Mouse (Mus musculus): ENCODE data around the gene Olfr859. TPM values are rescaled to one million over a fixed set of nuclear protein-coding genes. Genes with fewer than 3 reads are reported as not detected.
"Not testable (repeated sequence)": the region's sequence is repeated elsewhere in the genome, so short reads cannot be mapped to it uniquely, and the experiment has no call there.

Gene Olfr859
- polyA plus RNA-seq (2014; fragmentation: Nextera tagmentation; extraction: Ambion mirVana) = not detected in 2 replicates

DNA sequence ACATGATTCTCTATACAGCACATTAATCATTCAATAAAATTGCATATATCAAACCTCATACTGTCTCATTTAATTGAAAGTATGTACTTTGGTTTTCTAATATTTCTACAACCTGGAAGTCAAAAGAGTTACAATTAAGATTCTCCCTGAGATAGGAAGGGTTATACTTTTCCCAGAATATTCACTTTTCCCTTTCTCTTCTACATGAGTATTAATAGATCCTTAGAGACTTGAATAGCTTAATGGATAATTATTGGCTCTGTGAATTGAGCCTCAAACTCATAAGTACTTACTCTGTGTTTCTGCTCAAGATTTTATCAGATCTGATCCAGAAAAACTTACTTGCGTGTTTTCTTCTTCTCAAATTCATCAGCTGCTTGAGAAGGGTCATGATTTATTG is at the start of gene Olfr859:
Gene Olfr859 (plus strand): TSS at position 301 of the 400 bp plus-strand sequence.
- H3K9ac ChIP-seq (ENCODE audit: low read length); H3K4me2 ChIP-seq (ENCODE audit: low read depth, low read length, severe bottlenecking); H3K4me3 ChIP-seq (ENCODE audit: low read depth, low read length); H3K27ac ChIP-seq (ENCODE audit: low read depth, low read length); H3K9me3 ChIP-seq (ENCODE audit: control insufficient read depth, low read length); H3K27me3 ChIP-seq (ENCODE audit: control insufficient read depth, insufficient read depth, low read length); H3K36me3 ChIP-seq (ENCODE audit: control insufficient read depth, insufficient read depth, low read length); H3K4me1 ChIP-seq (replicated peaks; ENCODE audit: control insufficient read depth, insufficient read depth, low read length); ATAC-seq (replicated peaks; ENCODE audit: low FRiP score); DNase-seq (ENCODE audit: low spot score): not testable (repeated sequence)
- 83% methylated on average over 1 of the region's 1 CpGs for WGBS

DNA sequence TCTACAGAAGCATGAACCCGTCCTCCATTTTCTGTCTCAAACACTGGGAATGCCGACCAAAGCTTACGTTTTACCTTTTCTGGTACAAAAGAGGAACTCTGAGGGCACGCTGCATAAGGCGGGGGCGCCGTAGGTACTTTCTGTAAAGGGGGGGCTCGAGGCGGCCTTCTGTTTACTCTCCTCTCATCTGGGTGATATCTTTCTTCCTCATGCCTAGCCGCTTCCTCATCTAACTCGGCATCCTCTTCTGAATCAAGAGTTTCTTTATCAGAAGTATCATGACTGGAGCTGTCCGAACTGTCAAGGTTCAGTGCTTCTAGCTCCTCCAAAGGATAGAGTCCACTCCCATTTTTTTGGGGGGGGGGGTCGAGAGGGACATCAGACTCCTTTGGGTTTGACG is 35.6 kb upstream of the Olfr859 start:
- H3K9me3 ChIP-seq (ENCODE audit: control insufficient read depth, low read length) = peaks cover 8% of the 10 kb centered on the region; the same call in 1 of the 2 replicates
- WGBS = 89% methylated on average over 14 of the region's 14 CpGs
- H3K4me2 ChIP-seq (ENCODE audit: low read depth, low read length, severe bottlenecking) = no peak overlapping the region
- no peak overlapping the region for H3K9ac ChIP-seq (ENCODE audit: low read length)
- DNase-seq (ENCODE audit: low spot score) (no peak), ATAC-seq (replicated peaks; ENCODE audit: low FRiP score) (no peak)
- no peak overlapping the region for H3K4me3 ChIP-seq (ENCODE audit: low read depth, low read length)
- no peaks in the 10 kb centered on the region for H3K36me3 ChIP-seq (ENCODE audit: control insufficient read depth, insufficient read depth, low read length)
- no peaks in the 10 kb centered on the region for H3K27me3 ChIP-seq (ENCODE audit: control insufficient read depth, insufficient read depth, low read length)
- no peaks in the 10 kb centered on the region for H3K4me1 ChIP-seq (replicated peaks; ENCODE audit: control insufficient read depth, insufficient read depth, low read length)
- H3K27ac ChIP-seq (ENCODE audit: low read depth, low read length) = no peak overlapping the region

DNA sequence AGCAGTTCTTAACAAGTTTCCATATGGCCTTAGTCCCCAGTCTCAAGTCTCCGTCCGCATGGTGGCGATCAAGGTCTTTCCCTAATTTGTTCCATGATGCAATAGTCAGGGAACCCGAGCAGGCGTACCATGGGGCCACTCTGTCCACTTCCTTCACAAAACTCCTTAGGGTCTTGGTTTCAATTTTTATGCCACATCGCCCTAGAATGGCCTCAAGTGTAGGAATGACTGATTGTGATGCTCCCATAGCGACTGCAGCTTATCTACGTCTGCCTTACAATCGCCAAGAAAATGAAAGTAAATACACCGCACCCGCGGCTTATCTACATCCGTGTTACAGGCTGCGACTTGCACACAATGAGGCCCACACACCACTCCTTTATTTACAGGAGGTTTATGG is 35.0 kb upstream of the Olfr859 start:
- Histone ChIP-seq H3K4me2 (ENCODE audit: low read depth, low read length, severe bottlenecking) (no peak overlapping the region), H3K9me3 (ENCODE audit: control insufficient read depth, low read length) (peaks cover 7% of the 10 kb centered on the region; the same call in 1 of the 2 replicates), H3K4me3 (ENCODE audit: low read depth, low read length) (no peak overlapping the region), H3K27me3 (ENCODE audit: control insufficient read depth, insufficient read depth, low read length) (no peaks in the 10 kb centered on the region), H3K36me3 (ENCODE audit: control insufficient read depth, insufficient read depth, low read length) (no peaks in the 10 kb centered on the region), H3K9ac (ENCODE audit: low read length) (no peak overlapping the region), H3K4me1 (replicated peaks; ENCODE audit: control insufficient read depth, insufficient read depth, low read length) (no peaks in the 10 kb centered on the region), H3K27ac (ENCODE audit: low read depth, low read length) (no peak overlapping the region)
- no peak for DNase-seq (ENCODE audit: low spot score)
- ATAC-seq (replicated peaks; ENCODE audit: low FRiP score) = no peak
- WGBS = 91% methylated on average over 14 of the region's 14 CpGs

DNA sequence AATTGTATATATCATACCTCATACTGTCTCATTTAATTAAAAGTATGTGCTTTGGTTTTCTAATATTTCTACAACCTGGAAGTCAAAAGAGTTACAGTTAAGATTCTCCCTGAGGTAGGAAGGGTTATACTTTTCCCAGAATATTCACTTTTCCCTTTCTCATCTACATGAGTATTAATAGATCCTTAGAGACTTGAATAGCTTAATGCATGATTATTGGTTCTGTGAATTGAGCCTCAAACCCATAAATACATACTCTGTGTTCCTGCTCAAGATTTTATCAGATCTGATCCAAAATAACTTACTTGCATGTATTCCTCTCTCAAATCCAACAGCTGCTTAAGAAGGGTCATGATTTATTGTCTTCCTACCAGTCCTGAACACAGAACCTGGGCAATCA is 24.7 kb upstream of the Olfr859 start, which contains the start of gene Olfr58:
Gene Olfr58 (plus strand): TSS at position 301 of the 400 bp plus-strand sequence.
- Histone ChIP-seq H3K27me3 (ENCODE audit: control insufficient read depth, insufficient read depth, low read length) (no peaks in the 10 kb centered on the region), H3K4me1 (replicated peaks; ENCODE audit: control insufficient read depth, insufficient read depth, low read length) (no peaks in the 10 kb centered on the region), H3K27ac (ENCODE audit: low read depth, low read length) (no peak within 1 kb of the TSS), H3K4me3 (ENCODE audit: low read depth, low read length) (no peak within 1 kb of the TSS), H3K9ac (ENCODE audit: low read length) (no peak within 1 kb of the TSS), H3K36me3 (ENCODE audit: control insufficient read depth, insufficient read depth, low read length) (no peaks in the 10 kb centered on the region), H3K9me3 (ENCODE audit: control insufficient read depth, low read length) (peaks cover 4% of the 10 kb centered on the region; the same call in 1 of the 2 replicates), H3K4me2 (ENCODE audit: low read depth, low read length, severe bottlenecking) (no peak within 1 kb of the TSS)
- DNase-seq (ENCODE audit: low spot score) = no peak
- no peak for ATAC-seq (replicated peaks; ENCODE audit: low FRiP score)

DNA sequence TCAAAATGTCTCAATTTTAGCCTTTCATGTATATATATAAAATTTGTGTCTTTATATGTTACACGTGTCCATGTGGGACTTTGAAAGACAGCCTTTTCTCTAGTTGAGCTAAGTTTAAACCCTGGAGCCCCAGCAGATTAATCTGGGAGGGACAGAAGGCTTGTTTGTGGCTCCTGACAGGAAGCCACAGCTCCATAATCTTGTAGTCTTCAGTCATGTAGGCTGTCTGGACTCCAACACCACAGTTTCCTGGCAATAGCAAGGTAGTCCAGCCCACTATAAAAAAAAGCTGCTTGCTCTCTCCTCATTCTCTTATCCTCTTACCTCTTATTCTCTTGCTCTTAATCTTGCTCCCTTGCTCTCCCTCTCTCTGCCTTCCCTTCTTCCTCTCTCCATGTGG is 1.7 kb upstream of the Olfr859 start:
- H3K9ac ChIP-seq (ENCODE audit: low read length) = no peak overlapping the region
- ATAC-seq (replicated peaks; ENCODE audit: low FRiP score) (no peak), DNase-seq (ENCODE audit: low spot score) (no peak)
- no peaks in the 10 kb centered on the region for H3K27me3 ChIP-seq (ENCODE audit: control insufficient read depth, insufficient read depth, low read length)
- H3K27ac ChIP-seq (ENCODE audit: low read depth, low read length) = no peak overlapping the region
- no peak overlapping the region for H3K4me3 ChIP-seq (ENCODE audit: low read depth, low read length)
- WGBS = 70% methylated on average over 1 of the region's 1 CpGs
- no peaks in the 10 kb centered on the region for H3K4me1 ChIP-seq (replicated peaks; ENCODE audit: control insufficient read depth, insufficient read depth, low read length)
- H3K4me2 ChIP-seq (ENCODE audit: low read depth, low read length, severe bottlenecking) = no peak overlapping the region
- no peaks in the 10 kb centered on the region for H3K36me3 ChIP-seq (ENCODE audit: control insufficient read depth, insufficient read depth, low read length)
- no peaks in the 10 kb centered on the region for H3K9me3 ChIP-seq (ENCODE audit: control insufficient read depth, low read length)

DNA sequence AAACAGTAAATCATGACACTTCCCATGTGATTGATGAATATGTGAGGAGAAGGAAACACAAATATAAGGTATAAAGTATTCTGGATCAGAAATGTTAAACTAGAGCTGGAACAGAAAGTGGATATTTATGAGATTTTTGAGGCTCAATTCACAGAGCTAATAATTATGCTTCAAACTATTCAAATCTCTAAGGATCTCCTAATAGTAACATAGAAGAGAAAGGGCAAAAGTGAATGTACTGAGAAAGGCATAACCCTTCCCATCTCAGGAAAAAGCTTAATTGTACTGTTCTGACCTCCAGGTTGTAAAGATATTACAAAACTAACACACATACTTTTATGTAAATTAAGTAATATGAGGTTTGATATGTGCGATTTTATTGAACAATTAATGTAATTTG is 44.9 kb downstream of the Olfr859 start, which contains the start of gene Olfr860:
Gene Olfr860 (minus strand): TSS at position 101 of the 400 bp plus-strand sequence.
- ATAC-seq (replicated peaks; ENCODE audit: low FRiP score) = no peak
- WGBS = 75% methylated on average over 1 of the region's 1 CpGs
- no peak for DNase-seq (ENCODE audit: low spot score)
- Histone ChIP-seq H3K4me2 (ENCODE audit: low read depth, low read length, severe bottlenecking) (no peak within 1 kb of the TSS), H3K4me1 (replicated peaks; ENCODE audit: control insufficient read depth, insufficient read depth, low read length) (no peaks in the 10 kb centered on the region), H3K9me3 (ENCODE audit: control insufficient read depth, low read length) (no peaks in the 10 kb centered on the region), H3K27ac (ENCODE audit: low read depth, low read length) (no peak within 1 kb of the TSS), H3K9ac (ENCODE audit: low read length) (no peak within 1 kb of the TSS), H3K36me3 (ENCODE audit: control insufficient read depth, insufficient read depth, low read length) (no peaks in the 10 kb centered on the region), H3K27me3 (ENCODE audit: control insufficient read depth, insufficient read depth, low read length) (no peaks in the 10 kb centered on the region), H3K4me3 (ENCODE audit: low read depth, low read length) (no peak within 1 kb of the TSS)

Other genes with a start within 250 kb of the Olfr859 start
- not detected in 2 replicates for gene Olfr854, start 237.5 kb upstream of the Olfr859 start, polyA plus RNA-seq (2014; fragmentation: Nextera tagmentation; extraction: Ambion mirVana)
- gene Olfr855, start 222.3 kb upstream of the Olfr859 start, polyA plus RNA-seq (2014; fragmentation: Nextera tagmentation; extraction: Ambion mirVana) = not detected in 2 replicates
- gene Zfp317, start 182.8 kb upstream of the Olfr859 start, polyA plus RNA-seq (2014; fragmentation: Nextera tagmentation; extraction: Ambion mirVana) = 41.9 and 48.2 TPM in 2 replicates
- not detected in 2 replicates for gene Olfr857, start 95.5 kb upstream of the Olfr859 start, polyA plus RNA-seq (2014; fragmentation: Nextera tagmentation; extraction: Ambion mirVana)
- gene Olfr58, start 24.6 kb upstream of the Olfr859 start, polyA plus RNA-seq (2014; fragmentation: Nextera tagmentation; extraction: Ambion mirVana) = not detected in 2 replicates
- gene Olfr860, start 44.8 kb downstream of the Olfr859 start, polyA plus RNA-seq (2014; fragmentation: Nextera tagmentation; extraction: Ambion mirVana) = not detected in 2 replicates
- not detected in 2 replicates for gene Olfr862, start 83.1 kb downstream of the Olfr859 start, polyA plus RNA-seq (2014; fragmentation: Nextera tagmentation; extraction: Ambion mirVana)
- 0.16 and 0.29 TPM in 2 replicates for gene Olfr77, start 112.0 kb downstream of the Olfr859 start, polyA plus RNA-seq (2014; fragmentation: Nextera tagmentation; extraction: Ambion mirVana)
- gene Olfr866, start 223.1 kb downstream of the Olfr859 start, polyA plus RNA-seq (2014; fragmentation: Nextera tagmentation; extraction: Ambion mirVana) = not detected in 2 replicates

Measured in forebrain, embryonic 11.5 days (tissue).